ENCODE assay signal across 24 mouse cellular contexts in genomic region chr17:28074486-28074885, GRCm38 (mm10).
"Had no signal": no experiment of that assay in that cellular context is flagged by ENCODE, and none has a peak within 500 bp of the region (broad histone marks: within the 10 kb centered on the region; RNA-seq: fewer than 3 reads in every experiment).

No protein-coding gene starts in this region.

- H3K9me3 ChIP-seq: heart, embryonic 15.5 days; hindbrain, embryonic 13.5 days; hindbrain, embryonic 15.5 days; limb, embryonic 10.5 days had no signal

- DNase-seq: gastrocnemius, postnatal 14 days; gastrocnemius, postnatal 36 days; heart, adult 11 months; heart, adult 2 months; heart, postnatal 14 days; heart, postnatal 36 days; kidney, adult 11 months; kidney, adult 2 months; kidney, adult 9 months; kidney, postnatal 10 days; kidney, postnatal 36 days; layer of hippocampus, adult 9-11 months; liver had no signal

- H3K36me3 ChIP-seq: heart, embryonic 13.5 days; heart, embryonic 15.5 days; hindbrain, embryonic 13.5 days; hindbrain, embryonic 15.5 days; limb, embryonic 10.5 days; limb, embryonic 12.5 days had no signal

- H3K27me3 ChIP-seq: hindbrain, embryonic 13.5 days; hindbrain, embryonic 15.5 days had no signal

- H3K4me3 ChIP-seq: heart, adult 2 months; heart, embryonic 13.5 days; heart, embryonic 15.5 days; hindbrain, embryonic 13.5 days; hindbrain, embryonic 15.5 days; left cerebral cortex, adult 2 months; limb, embryonic 10.5 days; limb, embryonic 12.5 days had no signal

- H3K4me2 ChIP-seq: heart, embryonic 11.5 days; heart, embryonic 13.5 days; heart, embryonic 15.5 days; hindbrain, embryonic 13.5 days; hindbrain, embryonic 15.5 days; limb, embryonic 12.5 days had no signal

- H3K9ac ChIP-seq: forebrain, postnatal 0 days; heart, embryonic 13.5 days; heart, embryonic 15.5 days; hindbrain, embryonic 13.5 days; hindbrain, embryonic 15.5 days; limb, embryonic 12.5 days had no signal

- ATAC-seq: forebrain, postnatal 0 days; hindbrain, postnatal 0 days; intestine, embryonic 16.5 days had no signal

- H3K27ac ChIP-seq: heart, adult 2 months; heart, embryonic 13.5 days; heart, embryonic 15.5 days; hindbrain, embryonic 13.5 days; hindbrain, embryonic 15.5 days; hindbrain, postnatal 0 days; left cerebral cortex, adult 2 months; limb, embryonic 10.5 days; limb, embryonic 12.5 days had no signal
